Mouse (Mus musculus) kidney, postnatal 4 days (tissue): ENCODE measurements around the gene Fbxo30.

Experiments
- DNase-seq, 2 experiments: peaks; one replicate each; pipeline ENCODE4 v3.0.0; 2021; ENCODE audit warnings: mixed read lengths in 2 of 2

The Fbxo30 gene

DNA sequence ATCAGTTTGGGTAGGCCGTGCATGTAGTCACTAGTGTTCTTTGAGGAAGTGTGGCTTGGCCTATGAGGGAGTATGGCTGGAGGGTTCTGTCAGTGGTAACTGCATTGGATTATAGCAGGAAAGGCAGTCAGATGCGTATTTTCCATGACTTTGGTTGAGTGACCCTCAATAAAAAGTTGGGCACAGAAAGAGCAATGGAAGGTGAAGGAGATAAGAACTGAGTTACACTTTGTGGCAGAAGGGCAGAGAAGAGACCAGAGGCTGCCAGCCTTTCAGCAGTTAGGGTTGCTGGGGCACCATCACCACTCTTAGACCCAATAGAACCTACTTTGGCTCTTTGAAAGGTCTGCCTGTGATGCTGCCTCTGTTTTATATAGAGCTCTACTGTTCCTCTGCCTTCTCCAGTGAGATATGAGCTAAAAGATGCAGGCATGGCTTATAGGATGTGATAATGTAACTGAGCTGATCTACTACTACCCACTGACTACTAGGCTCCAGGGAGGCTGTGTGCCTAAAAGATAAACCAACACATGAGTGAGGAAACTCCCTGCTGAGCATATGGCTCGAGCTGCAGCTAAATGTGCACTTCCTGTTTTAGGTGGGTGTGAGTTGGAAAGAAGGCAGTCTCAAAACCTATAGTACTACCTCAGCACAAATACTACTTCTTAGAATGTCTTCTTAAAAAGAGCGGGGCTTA, 42.2 kb downstream of the Fbxo30 start:
- DNase-seq, result no peak

- no peak for DNase-seq
These were observed 45.4 kb downstream of the Fbxo30 start for GRCm38 (mm10) chr10:11326526-11326925.

- peak; percentile 89 to 93 for DNase-seq
These were observed 62.3 kb downstream of the Fbxo30 start, which contains the start of gene Epm2a for GRCm38 (mm10) chr10:11343205-11344141. Gene Epm2a, plus strand, starts transcription at chr10:11343404.

- DNase-seq, result no peak
These were observed 63.7 kb downstream of the Fbxo30 start for GRCm38 (mm10) chr10:11344536-11345468.
